Mouse (Mus musculus) thymus, postnatal 10 days (tissue): ENCODE data around the gene Ech1.

Experiments
- DNase-seq, 2 experiments: peaks; one replicate each; pipeline ENCODE4 v3.0.0; 2021; ENCODE audit warnings: low spot score in 2 of 2

The Ech1 gene

DNA sequence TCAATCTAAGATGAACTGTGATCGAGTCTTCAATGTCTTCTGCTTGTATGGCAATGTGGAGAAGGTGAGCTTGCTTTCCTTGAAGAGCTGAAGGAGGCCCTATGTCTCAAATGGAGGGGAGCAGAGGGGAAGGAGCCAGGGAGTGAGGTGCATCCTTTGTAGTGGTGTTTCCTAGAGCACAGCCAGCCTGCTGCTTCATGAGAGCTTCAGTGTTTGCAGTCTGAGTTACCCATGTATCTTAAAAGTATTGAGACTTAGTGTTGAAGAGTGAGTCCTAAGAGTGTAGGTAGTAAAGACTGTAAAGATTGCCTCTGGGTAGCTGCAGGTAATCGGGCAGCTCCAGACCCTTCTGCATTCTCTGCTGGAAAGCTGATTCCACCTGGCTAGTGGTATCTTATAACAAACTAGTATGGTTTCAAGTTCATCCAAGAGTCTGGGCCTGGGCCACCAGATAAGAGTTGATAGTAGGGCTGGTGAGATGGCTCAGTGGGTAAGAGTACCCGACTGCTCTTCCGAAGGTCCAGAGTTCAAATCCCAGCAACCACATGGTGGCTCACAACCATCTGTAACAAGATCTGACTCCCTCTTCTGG is 6.1 kb upstream of the Ech1 start:
- DNase-seq, result no peak

DNA sequence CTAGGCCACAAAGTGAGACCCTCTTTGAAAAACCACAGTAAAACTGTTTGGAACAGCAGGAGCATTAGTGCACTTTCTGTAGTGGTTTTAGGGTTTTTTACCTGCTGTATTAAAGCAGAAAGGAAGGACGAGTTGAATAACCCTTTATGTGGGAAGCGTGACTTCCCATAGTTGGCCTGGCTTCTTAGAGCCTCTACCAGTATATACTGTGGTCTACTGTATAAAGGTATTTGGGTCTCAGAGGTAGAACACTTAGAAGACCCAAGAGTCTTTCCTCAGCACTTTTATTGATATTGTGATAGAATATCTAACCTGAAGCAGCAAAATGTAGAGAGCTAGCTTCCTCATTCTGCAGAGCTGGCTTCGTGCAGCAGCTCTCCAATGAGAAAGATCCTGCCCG is 5.4 kb upstream of the Ech1 start:
- no peak for DNase-seq

DNA sequence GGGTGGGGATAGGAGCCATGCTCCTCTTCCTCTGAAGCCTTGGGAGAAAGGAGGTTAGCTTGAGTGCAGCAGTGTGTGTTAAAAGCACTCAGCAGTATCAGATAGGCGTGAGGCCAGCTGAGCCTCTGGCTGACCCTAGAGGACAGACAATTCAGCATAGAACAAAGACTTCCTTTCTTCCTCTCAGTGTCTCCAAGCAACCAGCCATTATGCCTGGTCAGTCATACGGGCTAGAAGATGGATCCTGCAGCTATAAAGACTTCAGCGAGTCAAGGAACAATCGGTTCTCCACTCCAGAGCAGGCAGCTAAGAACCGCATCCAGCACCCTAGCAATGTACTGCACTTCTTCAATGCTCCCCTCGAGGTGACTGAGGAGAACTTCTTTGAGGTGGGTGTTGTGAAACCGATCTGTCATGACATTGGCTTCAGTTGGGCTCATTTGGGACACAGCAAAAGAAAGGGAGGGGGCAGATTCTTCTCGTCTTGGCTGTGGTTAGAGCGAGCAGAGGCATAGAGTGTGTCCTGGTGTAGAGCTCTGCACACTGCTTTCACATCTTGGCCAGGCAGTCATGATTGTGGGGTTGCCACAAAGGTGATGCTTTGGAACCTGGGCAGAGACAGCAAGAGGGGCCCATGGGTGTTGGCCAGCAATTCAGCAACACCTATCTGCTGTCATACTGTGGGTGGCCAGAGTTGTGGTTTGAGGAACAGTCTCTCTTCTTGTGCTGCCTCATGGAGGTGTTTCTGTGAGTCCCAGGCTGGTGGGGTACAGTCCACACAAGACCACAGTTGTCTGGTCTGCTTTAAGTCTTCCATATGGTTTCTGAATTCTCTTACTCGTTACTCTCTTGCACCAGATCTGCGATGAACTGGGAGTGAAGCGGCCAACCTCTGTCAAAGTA is 4.4 kb upstream of the Ech1 start:
- DNase-seq, result no peak

DNA sequence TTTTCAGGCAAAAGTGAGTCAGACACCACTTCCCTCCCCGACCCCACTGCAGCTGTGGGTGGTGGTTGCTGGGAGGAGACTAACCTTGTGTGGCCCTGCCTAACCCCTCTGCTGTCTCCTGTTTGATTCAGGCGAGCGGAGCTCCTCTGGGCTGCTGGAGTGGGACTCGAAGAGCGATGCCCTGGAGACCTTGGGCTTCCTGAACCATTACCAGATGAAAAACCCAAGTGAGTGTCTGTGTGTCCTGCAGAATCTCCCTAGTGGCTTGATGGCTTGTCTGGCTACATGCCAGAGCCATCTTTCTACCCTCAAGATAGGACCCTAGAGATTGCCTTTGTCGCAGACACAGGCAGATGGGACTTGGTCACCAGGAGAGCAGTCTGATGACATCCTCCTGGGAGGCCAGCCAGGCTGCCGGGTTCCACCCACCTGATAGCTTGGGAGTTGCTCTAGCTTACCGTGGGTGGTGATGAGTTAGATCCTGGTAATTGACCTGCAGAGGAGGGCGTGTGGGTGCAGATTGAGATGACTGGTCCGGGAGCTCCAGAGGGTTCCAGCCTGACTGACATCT is 3.7 kb upstream of the Ech1 start:
- no peak for DNase-seq

DNA sequence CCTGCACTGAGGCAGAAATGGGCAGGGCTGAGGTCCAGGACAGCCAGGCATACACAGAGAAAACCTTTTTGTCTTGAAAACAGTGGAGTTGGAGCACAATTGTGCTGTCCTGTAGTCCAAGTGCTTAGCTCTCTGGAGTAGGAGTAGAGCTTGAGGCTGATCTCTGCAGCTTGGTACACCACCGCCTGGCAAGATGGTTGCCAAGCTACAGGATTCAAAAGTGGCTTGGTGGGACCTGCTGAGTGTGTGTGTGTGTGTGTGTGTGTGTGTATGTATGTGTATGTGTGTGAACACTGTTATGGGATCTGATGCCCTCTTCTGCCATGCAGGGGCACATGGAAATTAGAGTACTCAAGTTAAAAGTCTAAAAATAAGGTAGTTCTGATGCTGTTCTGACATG is 2.5 kb upstream of the Ech1 start:
- DNase-seq, result no peak

DNA sequence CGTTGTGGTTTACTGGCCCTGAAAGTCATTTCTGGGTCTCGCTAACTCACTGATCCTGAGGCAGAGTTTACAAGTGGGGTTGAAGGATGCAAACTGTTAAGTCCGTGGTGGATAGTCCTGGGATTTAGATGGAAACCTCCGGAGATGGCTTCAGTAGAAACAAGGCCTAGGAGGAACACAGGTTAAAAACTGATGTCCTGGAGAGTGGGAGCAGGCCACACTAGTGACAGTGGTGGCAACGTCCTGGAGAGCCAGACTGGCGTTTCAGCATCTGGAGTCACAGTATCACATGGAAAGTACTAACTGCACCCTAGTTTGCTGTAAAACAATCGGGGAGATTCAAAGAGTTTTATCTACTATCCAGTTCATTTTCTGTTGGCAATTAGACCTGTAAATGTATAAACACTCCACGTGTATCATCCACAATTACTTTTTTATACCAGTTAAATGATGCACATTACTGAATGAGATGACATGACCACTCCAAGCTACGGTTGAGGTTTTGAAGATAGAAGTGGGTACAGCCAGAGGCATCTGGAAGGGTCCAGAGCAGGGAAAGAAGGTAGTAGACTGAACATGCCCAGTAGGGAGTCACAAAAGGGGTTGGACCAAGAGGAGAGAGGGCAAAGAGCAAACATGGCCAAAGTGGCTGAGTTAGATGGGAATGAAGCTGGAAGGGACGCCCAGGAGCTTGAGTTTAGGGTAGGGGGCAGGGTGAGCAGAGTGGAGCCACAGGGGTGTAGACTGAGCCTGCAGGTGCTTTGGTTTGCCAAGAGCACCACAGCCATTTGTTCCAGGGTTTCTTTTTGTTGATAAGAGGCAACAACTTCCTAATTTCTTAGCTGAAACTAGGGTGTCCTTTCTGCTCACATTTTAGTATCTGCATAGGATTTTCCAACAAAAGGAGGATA is 1.8 kb upstream of the Ech1 start:
- DNase-seq, result no peak

DNA sequence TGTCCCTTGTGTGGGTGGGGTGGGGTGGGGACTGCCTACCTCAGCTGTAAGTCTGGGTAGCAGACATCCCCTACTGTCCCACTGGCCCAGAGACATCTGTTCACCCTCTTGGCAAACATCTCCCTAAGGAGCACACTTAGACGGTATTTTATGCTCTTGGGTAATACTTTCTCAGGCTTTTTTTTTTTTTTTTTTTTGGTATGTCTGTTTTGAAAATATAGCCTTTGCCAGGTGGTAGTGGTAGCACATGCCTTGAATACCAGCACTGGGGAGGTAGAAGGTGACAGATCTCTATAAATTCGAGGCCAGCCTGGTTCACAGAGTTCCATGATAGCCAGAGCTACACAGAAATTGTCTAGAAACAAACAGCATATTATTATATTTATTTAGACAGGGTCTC is 1.1 kb upstream of the Ech1 start:
- no peak for DNase-seq

DNA sequence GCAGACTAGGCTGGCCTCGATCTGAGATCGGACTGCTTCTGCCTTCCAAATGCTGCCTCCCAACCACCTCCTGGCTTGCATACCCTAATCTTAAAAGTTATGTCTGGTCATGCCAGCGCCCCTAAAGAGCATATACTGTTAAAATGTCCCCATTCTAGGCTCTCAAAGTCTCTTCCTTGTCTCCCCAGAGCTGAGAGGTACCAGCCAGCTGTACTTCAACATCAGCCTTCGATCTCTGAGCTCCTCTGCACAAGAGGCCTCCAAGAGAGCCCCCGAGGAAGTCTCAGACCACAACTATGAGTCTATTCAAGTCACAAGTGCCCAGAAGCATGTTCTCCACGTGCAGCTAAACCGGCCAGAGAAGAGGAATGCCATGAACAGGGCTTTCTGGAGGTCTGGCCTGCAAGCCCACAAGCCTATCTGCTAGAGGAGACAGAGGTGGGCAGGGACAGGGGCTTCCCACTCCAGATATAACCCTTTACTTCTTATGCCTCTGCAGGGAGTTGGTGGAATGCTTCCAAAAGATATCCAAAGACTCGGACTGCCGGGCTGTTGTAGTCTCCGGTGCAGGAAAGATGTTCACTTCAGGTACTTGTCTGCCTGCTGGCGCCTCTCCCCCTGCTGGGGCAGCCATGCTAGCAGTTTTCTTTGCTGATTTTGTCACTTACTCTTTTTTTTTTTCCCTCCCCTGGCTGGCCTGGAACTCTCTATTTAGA is 827 bp downstream of the Ech1 start:
- peak; percentile 36 to 52 for DNase-seq

DNA sequence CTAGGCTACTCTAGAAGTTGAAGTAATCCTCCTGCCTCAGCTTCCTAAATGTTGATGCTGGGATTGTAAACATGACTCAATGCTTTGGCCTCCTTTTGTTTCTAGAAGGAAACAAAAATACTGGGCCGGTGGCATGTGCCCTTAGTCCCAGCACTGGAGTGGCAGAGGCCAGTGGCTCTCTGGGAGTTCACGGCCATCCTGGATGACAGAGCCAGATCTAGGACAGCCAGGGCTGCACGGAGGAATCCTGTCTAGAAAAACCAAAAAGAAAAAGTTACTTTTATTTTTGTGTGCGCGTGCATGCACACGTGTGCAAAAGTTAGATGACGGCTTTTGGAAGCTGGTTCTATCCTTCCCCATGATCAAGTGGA is 1.4 kb downstream of the Ech1 start:
- no peak for DNase-seq

DNA sequence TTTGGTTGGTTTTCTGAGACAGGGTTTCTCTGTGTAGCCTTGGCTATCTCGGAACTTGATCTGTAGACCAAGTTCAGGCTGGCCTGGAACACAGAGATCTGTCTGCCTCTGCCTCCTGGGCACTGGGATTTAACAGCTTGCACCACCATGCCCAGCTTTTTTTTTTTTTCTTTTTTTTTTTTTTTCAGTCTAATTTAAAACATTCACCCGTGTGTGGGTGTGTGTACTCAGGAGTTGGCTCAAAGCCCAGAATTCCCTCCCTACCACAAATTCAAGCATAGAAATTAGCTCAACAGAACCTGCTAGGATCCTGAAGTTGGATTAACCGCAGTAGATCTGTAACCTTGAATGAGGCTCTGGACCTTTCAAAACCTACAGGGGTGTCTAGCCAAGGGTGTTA is 2.3 kb downstream of the Ech1 start:
- no peak for DNase-seq

DNA sequence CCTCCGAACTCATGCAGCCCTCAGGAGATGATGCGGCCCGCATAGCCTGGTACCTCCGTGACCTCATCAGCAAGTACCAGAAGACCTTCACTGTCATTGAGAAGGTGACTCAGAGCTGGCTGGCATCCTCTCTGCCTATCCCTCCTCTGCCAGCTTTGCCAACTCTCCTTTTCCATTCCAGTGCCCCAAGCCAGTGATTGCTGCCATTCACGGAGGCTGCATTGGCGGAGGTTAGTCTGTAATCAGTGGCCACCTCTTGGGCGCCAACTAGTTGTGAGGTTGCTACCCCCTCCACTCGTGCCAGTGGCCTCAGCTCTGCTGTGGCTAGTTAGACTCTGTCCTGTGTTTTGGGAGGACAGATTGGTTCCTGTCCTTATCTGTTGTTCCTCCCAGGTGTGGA is 4.8 kb downstream of the Ech1 start:
- DNase-seq, result no peak

DNA sequence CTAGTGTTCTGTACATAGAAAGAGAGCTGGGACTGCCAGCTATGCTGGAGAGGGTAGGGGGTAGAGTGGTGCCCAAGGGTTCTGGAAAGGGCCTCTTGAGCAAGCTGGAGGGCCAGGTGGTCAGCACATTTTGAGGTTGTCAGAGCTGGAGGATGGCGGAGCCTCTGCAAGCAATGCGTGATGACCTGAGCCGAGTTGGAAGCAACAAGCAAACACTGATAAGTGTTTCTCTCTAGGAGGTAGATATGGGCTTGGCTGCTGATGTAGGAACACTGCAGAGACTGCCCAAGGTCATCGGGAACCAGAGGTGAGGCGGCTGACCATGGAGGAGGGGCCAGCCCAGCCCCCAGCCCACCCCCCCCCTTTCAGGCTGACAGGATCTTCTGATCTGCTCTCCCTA is 6.0 kb downstream of the Ech1 start:
- no peak for DNase-seq

DNA sequence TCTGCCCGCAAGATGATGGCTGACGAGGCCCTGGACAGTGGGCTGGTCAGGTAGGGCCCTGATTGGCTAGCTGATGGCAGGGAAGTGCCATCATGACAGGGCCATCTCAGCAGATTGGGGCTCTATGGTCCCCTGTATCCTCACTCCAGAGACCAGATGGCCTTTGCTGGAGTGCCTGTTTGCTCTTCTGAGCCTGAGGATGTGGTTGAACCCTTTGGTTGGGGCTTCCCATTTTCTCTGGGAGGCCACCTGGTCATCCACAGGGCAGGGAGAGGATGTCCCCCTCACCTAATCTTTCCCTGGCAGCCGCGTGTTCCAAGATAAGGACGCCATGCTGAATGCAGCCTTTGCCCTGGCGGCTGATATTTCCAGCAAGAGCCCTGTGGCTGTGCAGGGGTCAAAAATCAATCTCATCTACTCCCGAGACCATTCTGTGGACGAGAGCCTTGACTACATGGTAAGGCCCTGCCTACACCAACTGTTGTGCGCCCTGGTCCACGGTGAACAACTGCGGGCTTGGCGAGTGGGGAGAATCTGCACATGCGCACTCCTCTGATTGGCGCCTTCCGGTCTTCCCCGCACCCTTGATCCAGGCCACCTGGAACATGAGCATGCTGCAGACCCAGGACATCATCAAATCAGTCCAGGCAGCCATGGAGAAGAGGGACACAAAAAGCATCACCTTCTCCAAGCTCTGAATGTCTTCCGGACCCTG is 6.6 kb downstream of the Ech1 start:
- no peak for DNase-seq

DNA sequence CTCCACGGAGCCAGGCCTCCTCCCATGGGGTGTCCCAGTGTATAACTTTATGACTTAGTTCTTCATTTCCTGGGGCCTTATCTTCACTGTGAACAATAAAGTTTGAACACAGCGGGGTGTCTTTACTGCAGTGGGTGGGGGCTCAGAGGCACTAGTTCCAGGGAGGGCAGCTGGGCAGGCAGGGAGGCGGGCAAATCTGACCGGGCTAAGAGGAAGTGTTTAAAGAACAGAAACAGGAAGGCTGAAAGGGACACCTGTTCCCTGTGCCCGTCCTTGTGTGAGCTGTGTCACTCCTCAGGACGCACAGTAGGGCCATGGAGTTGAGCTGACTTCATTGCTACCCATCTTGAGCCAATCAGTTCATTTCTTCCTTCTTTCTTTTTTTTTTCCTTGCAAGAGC is 7.1 kb downstream of the Ech1 start:
- no peak for DNase-seq

DNA sequence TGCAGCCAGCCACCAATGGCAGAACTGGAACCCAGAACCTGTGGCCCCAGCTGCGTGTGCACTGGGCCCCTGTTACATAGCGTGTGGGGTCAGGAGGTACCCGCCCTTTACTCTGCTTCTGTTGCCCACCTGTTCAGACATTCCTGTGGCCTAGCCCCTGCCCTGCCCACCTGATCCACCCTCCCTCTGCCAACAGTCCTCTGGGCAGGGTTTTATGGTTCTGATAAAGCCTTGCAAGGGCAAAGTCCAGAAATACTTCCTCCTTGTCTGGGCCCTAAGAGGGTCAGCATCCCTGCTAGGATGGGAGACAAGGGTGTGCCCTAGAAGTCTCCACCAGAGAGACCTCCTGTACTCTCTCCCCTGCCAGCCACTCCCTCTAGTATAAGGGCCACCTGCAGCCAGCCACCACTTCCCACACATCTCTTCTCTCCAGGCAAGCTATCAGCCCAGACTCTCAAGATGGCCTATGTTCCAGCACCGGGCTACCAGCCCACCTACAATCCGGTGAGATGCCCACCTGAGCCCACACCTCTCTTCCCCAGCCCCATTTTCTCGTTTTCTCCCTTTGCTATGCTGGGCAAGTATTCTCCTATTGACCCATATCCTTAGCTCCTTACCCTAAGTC is 8.8 kb downstream of the Ech1 start, which contains the start of gene Lgals4:
Lgals4 (plus strand) TSS at position 132 of the 625 bp plus-strand sequence.
- no peak for DNase-seq

DNA sequence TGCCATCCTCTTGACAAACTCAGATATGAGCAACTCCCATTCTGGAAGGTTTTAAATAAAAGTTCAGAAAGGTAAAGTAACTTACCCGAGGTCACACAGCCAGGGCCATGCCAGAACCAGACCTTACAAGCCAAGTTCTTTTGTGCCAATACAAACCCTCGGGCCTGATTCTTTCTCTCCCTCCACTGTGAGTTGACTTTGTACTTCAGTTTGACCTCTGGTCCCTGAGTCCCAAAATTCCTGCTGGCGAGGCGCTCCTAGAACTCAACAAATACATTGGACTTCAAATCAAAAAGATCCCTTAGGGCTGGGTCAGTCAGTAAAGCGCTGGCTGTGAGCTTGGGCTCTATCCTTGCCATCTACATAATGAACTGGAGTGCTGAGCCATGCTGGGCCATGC is 11.9 kb downstream of the Ech1 start:
- DNase-seq, result no peak

DNA sequence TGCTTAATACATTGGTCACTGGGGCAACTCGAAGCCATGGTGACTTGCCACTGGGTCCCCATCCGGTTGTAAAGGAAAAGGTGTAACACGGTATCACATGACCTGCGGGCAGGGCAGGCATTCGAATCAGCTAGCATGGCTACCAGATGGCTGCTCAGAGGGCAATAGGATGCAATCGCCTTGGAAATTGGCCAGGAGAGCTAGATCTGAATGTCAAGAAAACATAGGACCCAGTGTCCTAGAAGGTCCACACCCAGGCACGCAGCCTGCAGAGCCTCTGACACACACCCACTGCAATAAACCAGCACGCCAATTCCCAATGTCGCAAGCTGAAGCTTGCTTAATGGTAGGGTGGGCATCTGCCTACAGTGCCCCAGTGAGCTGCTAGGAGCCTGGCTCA is 13.3 kb downstream of the Ech1 start:
- no peak for DNase-seq

DNA sequence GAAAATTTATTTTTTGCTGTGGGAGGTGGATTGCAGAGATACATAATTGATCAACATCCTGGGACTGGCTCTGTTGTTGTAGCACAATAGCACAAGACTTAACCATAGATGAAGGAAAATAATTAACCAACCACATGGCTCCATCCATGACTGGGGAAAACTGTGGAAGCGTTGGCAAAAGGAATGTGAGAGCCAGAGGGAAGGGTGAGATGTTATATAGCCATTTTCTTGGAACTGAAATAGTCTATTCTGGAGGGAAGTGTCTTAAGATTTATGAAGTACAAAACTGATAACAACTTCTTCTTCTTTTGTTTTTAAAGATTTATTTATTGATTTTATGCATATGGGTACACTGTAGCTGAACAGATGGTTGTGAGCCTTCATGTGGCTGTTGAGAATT is 22.3 kb downstream of the Ech1 start:
- DNase-seq, result no peak

DNA sequence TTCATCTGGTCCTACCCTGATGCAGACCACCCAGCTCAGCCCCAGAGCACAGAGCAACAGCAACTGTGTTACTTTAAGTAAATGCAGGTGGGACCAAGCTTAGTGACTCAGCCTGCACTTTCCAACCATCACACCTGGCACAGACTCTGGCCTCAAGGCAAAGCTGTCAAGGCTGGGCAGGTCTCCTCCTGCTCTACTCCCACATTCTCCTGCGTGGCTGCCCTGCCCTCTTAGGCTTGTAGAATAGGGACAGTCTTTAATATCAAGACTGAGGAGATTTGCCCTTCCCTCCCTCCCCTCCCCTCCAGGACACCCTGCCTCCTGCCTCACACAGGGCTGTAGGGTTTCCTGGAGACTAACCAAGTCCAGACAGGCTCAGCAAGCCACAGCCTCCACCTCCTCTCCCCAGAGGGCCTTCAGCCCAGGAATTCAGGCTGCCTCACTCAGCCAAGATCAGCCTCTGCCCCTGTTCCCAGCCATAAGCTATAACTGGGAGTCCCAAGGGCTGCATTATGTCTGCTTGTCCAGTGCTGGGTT is 24.8 kb downstream of the Ech1 start:
- no peak for DNase-seq

DNA sequence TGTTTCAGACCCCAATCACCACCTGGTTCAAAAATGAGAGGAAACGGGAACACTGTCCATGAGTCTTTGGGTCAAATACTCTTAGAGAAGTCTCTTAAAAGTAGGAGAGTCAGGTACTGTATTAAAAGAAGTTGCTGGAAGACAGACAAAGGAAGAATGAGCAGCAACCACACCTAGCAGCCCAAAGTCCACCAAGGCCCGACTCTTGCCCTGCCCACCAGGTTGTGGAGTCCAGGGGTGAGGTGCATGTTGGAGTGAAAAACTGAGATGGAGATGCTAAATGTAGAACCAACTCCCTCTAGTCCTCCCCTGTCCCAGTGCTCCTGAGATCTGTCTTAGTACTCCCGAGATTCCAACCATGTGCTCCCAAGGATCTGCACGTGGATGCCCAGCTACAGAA is 25.6 kb downstream of the Ech1 start:
- no peak for DNase-seq
